In the genomic region with DNA sequence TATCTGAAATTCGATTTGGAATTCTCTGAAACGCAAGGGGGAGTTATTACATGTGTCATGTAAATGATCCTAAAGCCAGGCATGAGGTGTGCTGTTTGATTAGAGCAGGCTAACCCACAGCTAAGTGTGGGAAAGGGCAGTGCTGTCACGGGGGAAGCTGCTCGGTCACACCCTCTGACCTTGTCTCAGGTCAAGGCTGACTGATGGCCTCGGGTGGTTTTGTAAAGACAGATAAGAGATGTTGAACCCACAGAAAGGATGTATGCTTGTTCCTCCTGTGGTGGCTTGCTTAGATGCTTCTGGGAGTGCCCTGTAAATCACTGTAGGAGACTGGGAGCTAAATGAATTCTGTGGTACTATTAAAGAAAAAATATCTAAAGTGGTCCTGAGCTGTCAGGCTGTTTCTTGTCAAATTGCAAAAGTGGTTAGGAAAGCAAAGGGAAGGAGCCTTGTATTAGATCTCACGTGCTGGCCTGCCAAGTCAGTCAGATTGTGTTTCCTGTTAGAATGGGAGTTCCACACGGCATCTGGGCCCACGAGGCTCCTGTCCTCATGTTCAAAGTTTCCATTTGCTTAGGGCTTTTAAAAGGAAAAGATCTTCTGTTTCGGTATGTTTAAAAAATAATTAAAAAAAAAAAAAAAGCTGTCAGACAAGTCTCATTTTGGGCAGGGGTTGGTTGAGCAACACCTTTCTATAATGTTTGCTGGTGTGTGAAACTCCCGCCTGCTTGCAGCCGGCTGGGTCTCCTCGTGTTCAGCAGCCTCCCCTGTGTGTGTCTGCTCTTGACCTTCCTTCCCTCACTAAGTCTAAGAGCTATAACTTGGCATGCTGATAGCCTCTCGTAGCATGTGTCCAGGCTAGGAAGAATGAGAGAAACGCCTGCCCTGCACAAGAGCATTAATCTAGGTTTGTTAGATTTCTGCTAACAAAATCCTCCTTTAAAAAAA, we compare ENCODE assay signal across 16 mouse cellular contexts. TPM values are rescaled to one million over a fixed set of nuclear protein-coding genes. Genes with fewer than 3 reads are reported as not detected.
DNase-seq lines count a peak whose midpoint lies in the region; ATAC-seq lines count a peak whose summit lies in the region.
"Had no signal": no experiment of that assay in that cellular context is flagged by ENCODE, and none has a peak within 500 bp of the region (broad histone marks: within the 10 kb centered on the region; RNA-seq: fewer than 3 reads in every experiment).

No protein-coding gene starts in this region.

- H3K4me1 ChIP-seq in liver, embryonic 13.5 days (replicated peaks) = peaks cover 41% of the 10 kb centered on the region
- H3K4me1 ChIP-seq in liver, embryonic 11.5 days (replicated peaks; ENCODE audit: control insufficient read depth, insufficient read depth, low read length) = peaks cover 7% of the 10 kb centered on the region; the same call in 1 of the 2 replicates
- H3K4me1 ChIP-seq: midbrain, embryonic 10.5 days had no signal

- no peaks in the 10 kb centered on the region for H3K9me3 ChIP-seq in liver, embryonic 13.5 days (replicated peaks)
- no peaks in the 10 kb centered on the region for H3K9me3 ChIP-seq in liver, embryonic 11.5 days (ENCODE audit: control insufficient read depth, low read length)
- H3K9me3 ChIP-seq: heart, embryonic 15.5 days; midbrain, embryonic 10.5 days had no signal

- no peaks in the 10 kb centered on the region for H3K27me3 ChIP-seq in liver, embryonic 13.5 days
- H3K27me3 ChIP-seq in liver, embryonic 11.5 days (replicated peaks; ENCODE audit: control insufficient read depth, insufficient read depth, low read length) = no peaks in the 10 kb centered on the region
- H3K27me3 ChIP-seq in splenic B cell, adult 2 months (ENCODE audit: control insufficient read depth, insufficient read depth, low read length, poor library complexity, severe bottlenecking) = no peaks in the 10 kb centered on the region
- H3K27me3 ChIP-seq: heart, embryonic 15.5 days had no signal

- H3K27ac ChIP-seq in liver, embryonic 13.5 days = 0 out of 2 replicates have a peak overlapping the region, but pooled peaks have one; percentile 10
- H3K27ac ChIP-seq in liver, embryonic 11.5 days (ENCODE audit: low read depth, low read length) = no peak overlapping the region
- H3K27ac ChIP-seq: heart, embryonic 15.5 days; midbrain, embryonic 10.5 days had no signal

- H3K36me3 ChIP-seq in liver, embryonic 13.5 days = peaks cover 45% of the 10 kb centered on the region
- H3K36me3 ChIP-seq in liver, embryonic 11.5 days (ENCODE audit: control insufficient read depth, insufficient read depth, low read length) = peaks cover 27% of the 10 kb centered on the region
- peaks cover 14% of the 10 kb centered on the region for H3K36me3 ChIP-seq in splenic B cell, adult 2 months (ENCODE audit: control insufficient read depth, insufficient read depth, low read length, poor library complexity, severe bottlenecking)

- H3K9ac ChIP-seq in liver, embryonic 13.5 days = no peak overlapping the region
- no peak overlapping the region for H3K9ac ChIP-seq in liver, embryonic 11.5 days (ENCODE audit: low read depth, low read length)
- H3K9ac ChIP-seq: heart, embryonic 15.5 days; liver, embryonic 14.5 days had no signal

- H3K4me2 ChIP-seq in liver, embryonic 13.5 days = no peak overlapping the region
- no peak overlapping the region for H3K4me2 ChIP-seq in liver, embryonic 11.5 days
- H3K4me2 ChIP-seq: heart, embryonic 15.5 days had no signal

- no peak overlapping the region for H3K4me3 ChIP-seq in liver, embryonic 13.5 days (replicated peaks)
- no peak overlapping the region for H3K4me3 ChIP-seq in liver, embryonic 11.5 days (ENCODE audit: low read depth, low read length)
- H3K4me3 ChIP-seq: heart, embryonic 15.5 days; midbrain, embryonic 10.5 days had no signal

- DNase-seq in liver, embryonic 13.5 days = no peak
- DNase-seq in liver, embryonic 11.5 days (ENCODE audit: low spot score) = no peak
- peak; percentile 53 for DNase-seq in ES-CJ7 (ENCODE audit: low read depth, low spot score)
- peak; percentile 62 for DNase-seq in ZHBTc4 (ENCODE audit: low read depth, low spot score)
- DNase-seq in splenic B cell, adult 2 months (ENCODE audit: low read depth, low spot score) = peak; percentile 29
- DNase-seq in T-cell, adult 2 months (ENCODE audit: low spot score) = no peak
- no peak for DNase-seq in embryo, embryonic 9.5 days (ENCODE audit: extremely low spot score)
- DNase-seq: adrenal gland, adult 2 months; cerebellum, adult 18-20 months; heart, adult 11 months; kidney, postnatal 14 days had no signal

- WGBS in liver, embryonic 13.5 days (ENCODE audit: insufficient replicate concordance) = 47% methylated on average over 14 of the region's 14 CpGs
- 61% methylated on average over 14 of the region's 14 CpGs for WGBS in liver, embryonic 11.5 days

- no peak for ATAC-seq in liver, embryonic 13.5 days (ENCODE audit: low read depth)
- ATAC-seq in liver, embryonic 11.5 days (replicated peaks; ENCODE audit: low FRiP score) = no peak
- ATAC-seq: forebrain, embryonic 14.5 days; inflammation-experienced regulatory T-cells, adult 6 months had no signal

RNA-seq across cellular contexts. Expression of a gene that starts 32.5 kb away (rescaled TPM):
- 109 and 120 TPM in 2 replicates for polyA plus RNA-seq in liver, embryonic 13.5 days (2015; fragmentation: Nextera tagmentation; extraction: Ambion mirVana)
- 294 and 295 TPM in 2 replicates for polyA plus RNA-seq in liver, embryonic 11.5 days (2014; fragmentation: Nextera tagmentation; extraction: Ambion mirVana)

Comparison
In these comparisons a context has a peak if more than half of its experiments do, and no peak if none do; other contexts are left out.
1. DNase-seq: peak in ES-CJ7 (single experiment), ZHBTc4 (single experiment) and splenic B cell, adult 2 months (single experiment); none in liver, embryonic 13.5 days (single experiment), liver, embryonic 11.5 days (single experiment), T-cell, adult 2 months (single experiment) and embryo, embryonic 9.5 days (single experiment).